ENCODE assay signal across 8 mouse cellular contexts in the genomic region with DNA sequence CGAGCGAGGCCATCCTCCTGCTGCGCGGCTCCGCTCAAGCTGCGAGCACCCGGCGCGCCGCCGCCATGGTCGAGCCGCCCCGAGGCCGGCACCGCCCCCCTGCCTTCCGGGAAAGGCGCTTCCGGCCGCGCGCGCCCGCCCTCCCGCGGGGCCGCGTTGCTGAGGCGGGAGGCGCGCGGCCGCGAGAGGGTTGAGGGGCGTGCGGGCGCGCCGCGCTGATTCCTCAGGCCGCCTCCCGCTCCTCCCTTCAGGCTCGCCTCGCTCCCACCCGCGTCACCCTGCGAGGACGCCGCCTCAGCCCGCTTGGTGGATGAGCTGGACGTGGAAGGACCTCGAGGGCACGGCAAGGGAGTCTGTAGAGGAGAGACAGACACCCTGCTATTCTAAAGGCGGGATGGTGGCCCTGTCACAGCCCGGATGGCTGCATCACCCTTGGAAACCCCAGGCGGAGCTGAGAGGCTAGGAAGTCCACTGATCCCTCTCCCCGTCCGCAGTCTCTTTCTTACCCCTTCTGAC. TPM values are rescaled to one million over a fixed set of nuclear protein-coding genes. Genes with fewer than 3 reads are reported as not detected.
DNase-seq lines count a peak whose midpoint lies in the region; ATAC-seq and TF ChIP-seq lines count a peak whose summit lies in the region.

Gene Btbd1 (minus strand): TSS at position 53 of the 516 bp plus-strand sequence.

- H3K4me3 ChIP-seq in bone marrow, adult 2 months (replicated peaks; ENCODE audit: control insufficient read depth, low read depth, low read length), result peak within 1 kb of the TSS; percentile 97
- H3K4me3 ChIP-seq in heart, embryonic 13.5 days, result peak within 1 kb of the TSS; percentile 89
- peak within 1 kb of the TSS; percentile 81 for H3K4me3 ChIP-seq in liver, embryonic 13.5 days (replicated peaks)
- peak within 1 kb of the TSS; percentile 85 for H3K4me3 ChIP-seq in stomach, embryonic 15.5 days (replicated peaks)

- peak; percentile 85 to 88 for DNase-seq in B cell, adult 2 months
- peak; percentile 94 for DNase-seq in kidney, postnatal 10 days
- DNase-seq in liver, embryonic 13.5 days, result peak; percentile 73
- DNase-seq in natural killer cell, adult 2 months (ENCODE audit: low spot score in 2 of 2), result peak; percentile 52 to 70

- peak within 1 kb of the TSS; percentile 83 for H3K4me2 ChIP-seq in heart, embryonic 13.5 days
- peak within 1 kb of the TSS; percentile 80 for H3K4me2 ChIP-seq in liver, embryonic 13.5 days
- peak within 1 kb of the TSS; percentile 70 for H3K4me2 ChIP-seq in stomach, embryonic 15.5 days

- peak within 1 kb of the TSS; percentile 95 for H3K9ac ChIP-seq in heart, embryonic 13.5 days
- peak within 1 kb of the TSS; percentile 87 for H3K9ac ChIP-seq in liver, embryonic 13.5 days
- peak within 1 kb of the TSS; percentile 84 for H3K9ac ChIP-seq in stomach, embryonic 15.5 days

- peak within 1 kb of the TSS; percentile 94 for H3K27ac ChIP-seq in bone marrow, adult 2 months (ENCODE audit: control insufficient read depth, insufficient read depth, low read depth, low read length, poor library complexity)
- H3K27ac ChIP-seq in heart, embryonic 13.5 days (replicated peaks), result peak within 1 kb of the TSS; percentile 98
- H3K27ac ChIP-seq in liver, embryonic 13.5 days, result peak within 1 kb of the TSS; percentile 87
- peak within 1 kb of the TSS; percentile 95 for H3K27ac ChIP-seq in stomach, embryonic 15.5 days

- no peak; the same call in 1 of the 2 replicates for TF ChIP-seq POLR2A in bone marrow, adult 2 months (IDR thresholded peaks at IDR 0.05; ENCODE audit: borderline replicate concordance, control insufficient read depth, low read depth, low read length)

- H3K4me1 ChIP-seq in bone marrow, adult 2 months (ENCODE audit: control insufficient read depth, insufficient read depth, low read length), result no peaks in the 10 kb centered on the region; the same call in 1 of the 2 replicates
- peaks cover 41% of the 10 kb centered on the region for H3K4me1 ChIP-seq in heart, embryonic 13.5 days
- peaks cover 42% of the 10 kb centered on the region for H3K4me1 ChIP-seq in liver, embryonic 13.5 days (replicated peaks)
- H3K4me1 ChIP-seq in stomach, embryonic 15.5 days, result peaks cover 21% of the 10 kb centered on the region

- H3K36me3 ChIP-seq in heart, embryonic 13.5 days, result no peaks in the 10 kb centered on the region
- no peaks in the 10 kb centered on the region for H3K36me3 ChIP-seq in liver, embryonic 13.5 days
- no peaks in the 10 kb centered on the region for H3K36me3 ChIP-seq in stomach, embryonic 15.5 days

- no peak for TF ChIP-seq CTCF in bone marrow, adult 2 months (IDR thresholded peaks at IDR 0.05; ENCODE audit: control insufficient read depth, insufficient read depth, low read length)

- 2% methylated on average over 53 of the region's 58 CpGs for WGBS in bone marrow, adult 2 months
- WGBS in heart, embryonic 13.5 days, result under 1% methylated on average over 38 of the region's 58 CpGs
- WGBS in liver, embryonic 13.5 days (ENCODE audit: insufficient replicate concordance), result under 1% methylated on average over 58 of the region's 58 CpGs
- under 1% methylated on average over 52 of the region's 58 CpGs for WGBS in stomach, embryonic 15.5 days

- H3K9me3 ChIP-seq in heart, embryonic 13.5 days, result no peaks in the 10 kb centered on the region
- H3K9me3 ChIP-seq in liver, embryonic 13.5 days (replicated peaks), result no peaks in the 10 kb centered on the region
- H3K9me3 ChIP-seq in stomach, embryonic 15.5 days, result no peaks in the 10 kb centered on the region

- peak; percentile 77 for ATAC-seq in erythroid progenitor cell, adult 5-6 weeks (replicated peaks; ENCODE audit: low FRiP score, poor library complexity, severe bottlenecking)
- peak; percentile 83 for ATAC-seq in heart, embryonic 13.5 days (ENCODE audit: extremely low read depth, insufficient number of reproducible peaks, low FRiP score, low TSS enrichment)
- ATAC-seq in liver, embryonic 13.5 days (ENCODE audit: low read depth), result peak; percentile 89
- peak; percentile 93 for ATAC-seq in stomach, embryonic 15.5 days (ENCODE audit: insufficient read depth, low FRiP score, low read depth)

- no peaks in the 10 kb centered on the region for H3K27me3 ChIP-seq in heart, embryonic 13.5 days (replicated peaks)
- no peaks in the 10 kb centered on the region for H3K27me3 ChIP-seq in liver, embryonic 13.5 days
- H3K27me3 ChIP-seq in stomach, embryonic 15.5 days (replicated peaks), result no peaks in the 10 kb centered on the region

RNA-seq across cellular contexts. Expression of gene Btbd1, which starts in this region (rescaled TPM):
- polyA plus RNA-seq in bone marrow, adult 2 months (2011; ENCODE audit: insufficient read depth, insufficient read length, low replicate concordance, missing spikeins), result 20.6 and 37.0 TPM in 2 replicates
- 20.2 and 56.2 TPM in 2 replicates for total RNA-seq in erythroid progenitor cell, adult 5-6 weeks (2015; ENCODE audit: low replicate concordance)
- 34.7 and 59.2 TPM in 2 replicates for total RNA-seq in erythroid progenitor cell, adult 5-6 weeks (2017; ENCODE audit: low replicate concordance)
- 74.6 and 83.1 TPM in 2 replicates for polyA plus RNA-seq in heart, embryonic 13.5 days (2015; fragmentation: Nextera tagmentation; extraction: Ambion mirVana)
- 24.0 and 25.3 TPM in 2 replicates for polyA plus RNA-seq in liver, embryonic 13.5 days (2015; fragmentation: Nextera tagmentation; extraction: Ambion mirVana)
- 58.2 and 67.0 TPM in 2 replicates for polyA plus RNA-seq in stomach, embryonic 15.5 days (2015; fragmentation: Nextera tagmentation; extraction: Ambion mirVana)

Comparison
In these comparisons a context has a peak if more than half of its experiments do, and no peak if none do; other contexts are left out.
1. Peak in every context shown above with its lines: DNase-seq, ATAC-seq, H3K4me3 ChIP-seq and H3K27ac ChIP-seq.